Mouse (Mus musculus) stomach, postnatal 0 days (tissue): Measurements from ENCODE around the gene Zbtb33.

ENCODE experiments used
- CTCF ChIP-seq: IDR thresholded peaks from 2 replicates; pipeline ENCODE4 v1.5.1; 2016; ENCODE audit warnings: antibody characterized with exemption, low read depth, mild to moderate bottlenecking, moderate library complexity
- EP300 ChIP-seq: optimal IDR thresholded peaks from 2 replicates; pipeline ENCODE3; 2016; ENCODE audit warnings: antibody characterized with exemption

DNA sequence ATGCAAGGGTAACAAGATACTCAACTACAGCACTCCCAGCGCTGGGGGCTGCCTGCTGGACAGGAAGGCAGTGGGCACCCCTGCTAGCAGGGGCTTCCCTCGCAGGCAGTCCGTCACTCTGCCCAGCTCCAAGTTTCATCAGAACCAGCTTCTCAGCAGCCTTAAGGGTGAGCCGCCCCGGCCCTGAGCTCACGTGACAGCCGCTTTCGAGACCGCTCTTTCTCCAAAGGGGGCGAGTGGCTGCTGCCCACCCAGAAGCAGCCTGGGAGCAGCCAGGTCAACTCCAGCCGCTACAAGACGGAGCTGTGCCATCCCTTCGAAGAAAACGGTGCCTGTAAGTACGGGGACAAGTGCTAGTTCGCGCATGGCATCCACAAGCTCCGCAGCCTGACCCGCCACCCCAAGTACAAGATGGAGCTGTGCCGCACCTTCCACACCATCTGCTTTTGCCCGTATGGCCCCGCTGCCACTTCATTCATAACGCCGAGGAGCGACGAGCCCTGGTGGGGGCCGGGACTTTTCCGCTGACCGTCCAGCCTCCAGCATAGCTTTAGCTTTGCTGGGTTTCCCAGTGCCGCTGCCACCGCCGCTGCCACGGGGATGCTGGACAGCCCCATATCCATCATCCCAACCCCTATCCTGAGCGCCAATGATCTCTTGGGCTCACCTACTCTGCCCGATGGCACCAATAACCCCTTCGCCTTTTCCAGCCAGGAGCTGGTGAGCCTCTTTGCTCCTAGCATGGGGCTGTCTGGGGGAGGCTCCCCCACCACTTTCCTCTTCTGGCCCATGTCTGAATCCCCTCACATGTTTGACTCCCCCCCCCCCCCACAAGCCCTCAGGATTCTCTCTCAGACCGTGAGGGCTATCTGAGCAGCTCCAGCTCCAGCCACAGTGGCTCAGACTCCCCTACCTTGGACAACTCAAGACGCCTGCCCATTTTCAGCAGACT lies 8.7 kb upstream of the Zbtb33 start:
- TF ChIP-seq EP300, result no peak
- TF ChIP-seq CTCF, result no peak
